Mouse (Mus musculus): ENCODE data around the gene Flnb. TPM values are rescaled to one million over a fixed set of nuclear protein-coding genes. Genes with fewer than 3 reads are reported as not detected.

Flnb gene
- polyA plus RNA-seq, 1 experiment from 2014 or later, result 10.5 TPM

DNA sequence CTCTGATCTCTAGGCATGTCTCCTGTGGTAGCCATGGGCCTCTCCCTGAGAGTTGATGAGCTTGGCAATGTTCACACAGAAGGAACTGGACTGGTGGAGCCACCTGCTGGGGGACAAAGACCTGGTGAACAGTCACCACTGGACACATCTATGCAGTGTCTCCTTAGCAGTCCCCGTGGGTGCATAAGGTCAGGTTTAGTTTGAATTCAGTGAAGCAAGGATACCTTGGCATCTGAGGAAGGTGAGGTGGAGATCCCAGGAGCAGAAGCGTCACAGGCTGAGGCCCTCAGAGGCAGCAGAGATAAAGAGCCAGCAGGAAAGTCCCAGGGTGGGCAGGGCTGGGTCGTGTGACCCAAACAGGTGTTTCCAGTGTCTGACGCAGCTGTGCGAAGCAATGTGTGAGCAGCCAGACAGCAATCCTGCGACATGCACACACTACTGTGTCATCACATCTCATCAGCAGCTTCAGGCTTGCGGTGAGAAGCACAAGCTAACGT is 176.6 kb downstream of the Flnb start, which contains the start of gene Dnase1l3:
Gene Dnase1l3, minus strand, starts transcription at position 303 of the 497 bp plus-strand sequence.
- ATAC-seq, result no peak
- Histone ChIP-seq H3K36me3 (ENCODE audit: control insufficient read depth, insufficient read depth) (no peaks in the 10 kb centered on the region), H3K27ac (ENCODE audit: low read length) (no peak within 1 kb of the TSS), H3K4me2 (ENCODE audit: low read length) (no peak within 1 kb of the TSS), H3K4me3 (replicated peaks; ENCODE audit: low read length) (no peak within 1 kb of the TSS), H3K9me3 (ENCODE audit: control insufficient read depth, low read length) (no peaks in the 10 kb centered on the region), H3K27me3 (replicated peaks; ENCODE audit: control insufficient read depth, insufficient read depth, low read length) (no peaks in the 10 kb centered on the region), H3K9ac (replicated peaks; ENCODE audit: low read depth, low read length) (no peak within 1 kb of the TSS), H3K4me1 (replicated peaks; ENCODE audit: control insufficient read depth, insufficient read depth, low read length) (0 out of 2 replicates have a peak, but pooled peaks cover 2% of the 10 kb centered on the region)
- 74% methylated on average over 8 of the region's 8 CpGs for WGBS

DNA sequence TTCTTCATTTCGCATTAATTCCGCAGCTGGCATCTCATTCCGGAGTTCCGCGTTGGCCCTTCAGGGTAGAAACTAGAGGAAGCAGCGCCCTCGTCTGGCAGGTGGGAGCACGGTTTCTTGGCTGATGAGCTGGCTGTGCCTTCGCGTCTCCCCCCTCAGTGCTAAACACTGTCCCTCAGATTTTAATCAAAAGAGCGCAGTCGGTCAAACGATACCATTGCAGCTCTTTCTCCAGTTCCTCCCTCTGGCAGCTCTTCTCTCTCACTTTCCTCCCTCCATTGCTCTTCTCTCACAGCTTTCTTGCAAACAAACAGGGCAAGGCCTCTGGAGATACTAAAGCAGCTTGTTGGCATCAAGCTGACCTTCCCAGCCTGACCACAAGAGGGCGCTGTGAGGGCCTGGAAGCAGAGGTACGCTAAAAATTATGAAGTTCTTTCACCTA is 179.5 kb downstream of the Flnb start:
- Histone ChIP-seq H3K27me3 (replicated peaks; ENCODE audit: control insufficient read depth, insufficient read depth, low read length) (peaks cover 12% of the 10 kb centered on the region), H3K4me2 (ENCODE audit: low read length) (peak overlapping the region; percentile 42), H3K36me3 (ENCODE audit: control insufficient read depth, insufficient read depth) (no peaks in the 10 kb centered on the region), H3K9me3 (ENCODE audit: control insufficient read depth, low read length) (no peaks in the 10 kb centered on the region), H3K27ac (ENCODE audit: low read length) (no peak overlapping the region), H3K9ac (replicated peaks; ENCODE audit: low read depth, low read length) (no peak overlapping the region), H3K4me1 (replicated peaks; ENCODE audit: control insufficient read depth, insufficient read depth, low read length) (peaks cover 4% of the 10 kb centered on the region; the same call in 1 of the 2 replicates), H3K4me3 (replicated peaks; ENCODE audit: low read length) (peak overlapping the region; percentile 14; the same call in 1 of the 2 replicates)
- peak; percentile 72 for ATAC-seq
- WGBS, result 2% methylated on average over 15 of the region's 15 CpGs

DNA sequence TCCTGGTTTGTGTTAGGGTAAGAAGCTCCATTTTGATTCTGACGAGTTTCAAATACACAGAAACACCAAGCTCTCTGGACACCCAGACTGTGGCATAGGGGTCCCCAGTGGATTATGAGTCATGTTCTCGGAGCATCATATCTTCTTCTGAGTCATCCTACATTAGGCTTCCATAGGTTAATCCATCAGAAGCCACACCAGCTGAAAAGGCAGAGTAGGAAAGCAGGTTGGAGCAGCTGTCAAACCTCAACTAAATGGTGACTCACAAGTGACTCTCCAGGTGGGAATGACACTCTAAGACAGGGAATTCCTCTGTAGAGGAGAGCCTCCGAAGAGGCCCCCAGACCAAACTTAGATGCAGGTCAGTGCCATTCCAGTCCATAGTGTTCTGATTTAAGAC is 181.3 kb downstream of the Flnb start:
- Histone ChIP-seq H3K36me3 (ENCODE audit: control insufficient read depth, insufficient read depth) (no peaks in the 10 kb centered on the region), H3K27ac (ENCODE audit: low read length) (no peak overlapping the region), H3K9me3 (ENCODE audit: control insufficient read depth, low read length) (no peaks in the 10 kb centered on the region), H3K27me3 (replicated peaks; ENCODE audit: control insufficient read depth, insufficient read depth, low read length) (peaks cover 12% of the 10 kb centered on the region), H3K4me3 (replicated peaks; ENCODE audit: low read length) (no peak overlapping the region), H3K4me2 (ENCODE audit: low read length) (no peak overlapping the region), H3K4me1 (replicated peaks; ENCODE audit: control insufficient read depth, insufficient read depth, low read length) (peaks cover 14% of the 10 kb centered on the region), H3K9ac (replicated peaks; ENCODE audit: low read depth, low read length) (no peak overlapping the region)
- ATAC-seq, result no peak
- WGBS, result 82% methylated on average over 3 of the region's 3 CpGs

DNA sequence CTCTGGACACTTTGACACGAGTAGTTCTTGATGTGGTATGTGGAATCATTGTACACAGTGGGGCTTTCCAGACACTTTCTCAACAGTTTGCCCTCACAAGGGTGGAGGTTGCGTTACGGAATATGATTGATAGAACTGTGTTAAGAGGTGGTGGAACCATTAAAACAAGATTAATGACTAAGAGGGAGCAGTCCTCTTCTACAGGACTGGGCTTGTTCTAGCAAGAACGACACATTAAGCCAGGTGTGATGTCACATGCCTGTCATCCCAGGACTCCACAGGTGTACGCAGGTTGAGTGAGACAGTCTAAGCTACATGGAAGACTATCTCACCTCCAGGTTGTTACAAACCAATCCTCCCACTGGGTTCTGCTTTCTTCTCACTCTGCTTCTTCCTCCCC is 181.7 kb downstream of the Flnb start:
- Histone ChIP-seq H3K4me2 (ENCODE audit: low read length) (no peak overlapping the region), H3K27me3 (replicated peaks; ENCODE audit: control insufficient read depth, insufficient read depth, low read length) (peaks cover 12% of the 10 kb centered on the region), H3K36me3 (ENCODE audit: control insufficient read depth, insufficient read depth) (no peaks in the 10 kb centered on the region), H3K27ac (ENCODE audit: low read length) (no peak overlapping the region), H3K4me3 (replicated peaks; ENCODE audit: low read length) (no peak overlapping the region), H3K4me1 (replicated peaks; ENCODE audit: control insufficient read depth, insufficient read depth, low read length) (peaks cover 18% of the 10 kb centered on the region), H3K9me3 (ENCODE audit: control insufficient read depth, low read length) (no peaks in the 10 kb centered on the region), H3K9ac (replicated peaks; ENCODE audit: low read depth, low read length) (no peak overlapping the region)
- no peak for ATAC-seq
- 83% methylated on average over 5 of the region's 5 CpGs for WGBS

DNA sequence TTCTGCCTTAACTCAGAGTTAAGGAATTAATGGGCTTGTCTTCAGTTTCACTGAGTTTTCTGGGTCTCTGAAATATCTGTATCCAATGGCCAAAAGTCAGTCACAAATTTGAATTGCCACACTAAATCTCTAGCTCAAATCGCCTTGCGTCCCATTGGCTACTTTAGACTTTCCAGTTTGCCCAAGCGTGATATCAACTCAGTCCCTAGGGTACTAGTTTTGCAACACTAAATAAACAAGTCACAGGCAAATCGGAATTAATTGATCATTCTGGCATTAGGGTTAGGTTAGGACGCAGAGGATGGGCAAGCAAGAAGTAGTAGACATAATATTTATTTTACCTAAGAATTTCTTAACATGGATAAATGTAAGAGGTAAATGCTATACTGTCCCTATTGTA is 182.5 kb downstream of the Flnb start:
- no peaks in the 10 kb centered on the region for H3K36me3 ChIP-seq (ENCODE audit: control insufficient read depth, insufficient read depth)
- H3K4me1 ChIP-seq (replicated peaks; ENCODE audit: control insufficient read depth, insufficient read depth, low read length), result peaks cover 18% of the 10 kb centered on the region
- no peak for ATAC-seq
- H3K27me3 ChIP-seq (replicated peaks; ENCODE audit: control insufficient read depth, insufficient read depth, low read length), result peaks cover 12% of the 10 kb centered on the region
- no peak overlapping the region for H3K27ac ChIP-seq (ENCODE audit: low read length)
- no peak overlapping the region for H3K4me2 ChIP-seq (ENCODE audit: low read length)
- no peaks in the 10 kb centered on the region for H3K9me3 ChIP-seq (ENCODE audit: control insufficient read depth, low read length)
- H3K9ac ChIP-seq (replicated peaks; ENCODE audit: low read depth, low read length), result no peak overlapping the region
- no peak overlapping the region for H3K4me3 ChIP-seq (replicated peaks; ENCODE audit: low read length)
- 89% methylated on average over 5 of the region's 5 CpGs for WGBS

Other genes starting within 250 kb of the Flnb start
- 3.0 and 3.8 TPM in 2 replicates for gene Gm3558, start 249.4 kb upstream of the Flnb start, polyA plus RNA-seq (2015; fragmentation: Nextera tagmentation; extraction: Ambion mirVana)
- not detected in 2 replicates for gene Gm10338, start 222.4 kb upstream of the Flnb start, polyA plus RNA-seq (2015; fragmentation: Nextera tagmentation; extraction: Ambion mirVana)
- not detected in 2 replicates for gene Gm10128, start 174.0 kb upstream of the Flnb start, polyA plus RNA-seq (2015; fragmentation: Nextera tagmentation; extraction: Ambion mirVana)
- gene Gm26661, start 26.4 kb upstream of the Flnb start, polyA plus RNA-seq (2015; fragmentation: Nextera tagmentation; extraction: Ambion mirVana), result not detected in 2 replicates
- 0.44 TPM in 1 of 2 replicates, not detected in the other for gene Gm45521, start 139.3 kb downstream of the Flnb start, polyA plus RNA-seq (2015; fragmentation: Nextera tagmentation; extraction: Ambion mirVana)
- 0.06 and 0.10 TPM in 2 replicates for gene Dnase1l3, start 176.6 kb downstream of the Flnb start, polyA plus RNA-seq (2015; fragmentation: Nextera tagmentation; extraction: Ambion mirVana)
- 35.9 and 36.7 TPM in 2 replicates for gene Abhd6, start 184.9 kb downstream of the Flnb start, polyA plus RNA-seq (2015; fragmentation: Nextera tagmentation; extraction: Ambion mirVana)

Measured in forebrain, embryonic 16.5 days (tissue).